Mouse (Mus musculus): ENCODE results near the gene Grin2a.

GRCm38 (mm10) chr16:9953396-9953831, 41.9 kb downstream of the Grin2a start:
- TF ChIP-seq CTCF (conservative IDR thresholded peaks at IDR 0.05; ENCODE audit: insufficient read depth, insufficient read length, low read depth, low read length) = no peak
- TF ChIP-seq POLR2A (IDR thresholded peaks at IDR 0.05; ENCODE audit: low read depth, low read length) = no peak
